Mouse (Mus musculus) gastrocnemius, postnatal 25 days (tissue): ENCODE results near the gene Olfr747. TPM values are rescaled to one million over a fixed set of nuclear protein-coding genes. Genes with fewer than 3 reads are reported as not detected.
"Not testable (repeated sequence)": the region's sequence is repeated elsewhere in the genome, so short reads cannot be mapped to it uniquely, and the experiment has no call there.

ENCODE experiments used
- DNase-seq: peaks from one replicate; pipeline ENCODE4 v3.0.0; 2022
- long read RNA-seq, 2 experiments: library from polyadenylated mRNA; stranded (forward); transcript quantifications; one replicate each; pipeline ENCODE4 v2.0.0; 2021
- total RNA-seq, 2 experiments: library from RNA; stranded (reverse); gene quantifications; 1 replicate in 1 of 2; 2 replicates in 1 of 2; pipeline ENCODE4 v1.2.3; 2021

Gene Olfr747
- not detected for total RNA-seq
- long read RNA-seq, experiment 1 = 0 reads
- long read RNA-seq, experiment 2 = 0 reads

- DNase-seq = no peak
These were observed at the start of gene Olfr747 for GRCm38 (mm10) chr14:50693106-50693505. Olfr747 (minus strand) TSS chr14:50693206.

GRCm38 (mm10) chr14:50741584-50741983 is 48.6 kb upstream of the Olfr747 start:
- DNase-seq = no peak

GRCm38 (mm10) chr14:50740334-50740733 is 47.3 kb upstream of the Olfr747 start:
- DNase-seq = no peak

- DNase-seq = not testable (repeated sequence)
These were observed 29.4 kb upstream of the Olfr747 start for GRCm38 (mm10) chr14:50722371-50722770.

- not testable (repeated sequence) for DNase-seq
These were observed 26.9 kb upstream of the Olfr747 start for GRCm38 (mm10) chr14:50719875-50720274.

- DNase-seq = no peak
These were observed 14.1 kb upstream of the Olfr747 start, which contains the start of gene Olfr748 for GRCm38 (mm10) chr14:50707073-50707472. Olfr748 (plus strand) TSS chr14:50707373.

GRCm38 (mm10) chr14:50646783-50647182 is 46.2 kb downstream of the Olfr747 start, which contains the start of gene Olfr746:
Olfr746 (plus strand) TSS chr14:50647083.
- no peak for DNase-seq

GRCm38 (mm10) chr14:50639088-50639487 is 53.9 kb downstream of the Olfr747 start, which contains the start of gene Olfr745:
Olfr745 (plus strand) TSS chr14:50639388.
- no peak for DNase-seq

Other genes starting within 250 kb of the Olfr747 start
- not detected for gene Olfr740, start 247.7 kb downstream of the Olfr747 start, total RNA-seq
- not detected for gene Olfr741, start 220.5 kb downstream of the Olfr747 start, total RNA-seq
- gene Olfr742, start 189.6 kb downstream of the Olfr747 start, total RNA-seq = not detected
- not detected for gene Olfr743, start 171.4 kb downstream of the Olfr747 start, total RNA-seq
- not detected for gene Olfr744, start 78.3 kb downstream of the Olfr747 start, total RNA-seq
- not detected for gene Olfr745, start 53.8 kb downstream of the Olfr747 start, total RNA-seq
- not detected for gene Olfr746, start 46.1 kb downstream of the Olfr747 start, total RNA-seq
- not detected for gene Olfr748, start 14.2 kb upstream of the Olfr747 start, total RNA-seq
- gene Olfr749, start 51.9 kb upstream of the Olfr747 start, total RNA-seq = not detected
- 1 to 10 TPM; 7.4 to 8.2 TPM for gene Ttc5, start 92.3 kb upstream of the Olfr747 start, total RNA-seq
- gene Ccnb1ip1, start 114.5 kb upstream of the Olfr747 start, total RNA-seq = not detected
- gene Parp2, start 114.6 kb upstream of the Olfr747 start, total RNA-seq = 1 to 10 TPM; 7.5 to 8.5 TPM
- gene Tep1, start 177.4 kb upstream of the Olfr747 start, total RNA-seq = 10 to 100 TPM in 1 of 2 experiments, 1 to 10 TPM in 1; 8.3 to 10.2 TPM
- gene Klhl33, start 204.3 kb upstream of the Olfr747 start, total RNA-seq = 100 to 1,000 TPM in 1 of 2 experiments, 10 to 100 TPM in 1; 97.0 to 105 TPM
- gene Osgep, start 231.7 kb upstream of the Olfr747 start, total RNA-seq = 10 to 100 TPM; 40.1 to 41.8 TPM
- gene Apex1, start 231.8 kb upstream of the Olfr747 start, total RNA-seq = 10 to 100 TPM; 23.7 to 24.8 TPM
- gene Pip4p1, start 237.7 kb upstream of the Olfr747 start, total RNA-seq = 10 to 100 TPM; 12.9 to 14.6 TPM
- 1 to 10 TPM; 4.4 to 8.7 TPM for gene Pnp, start 237.9 kb upstream of the Olfr747 start, total RNA-seq